Mouse (Mus musculus): Measurements from ENCODE around the gene Itpk1. TPM values are rescaled to one million over a fixed set of nuclear protein-coding genes. Genes with fewer than 3 reads are reported as not detected.

Itpk1 gene
- total RNA-seq, 2 experiments from 2014 or later, result 66.6 to 76.8 TPM

- H3K27ac ChIP-seq, result no peak overlapping the region
- DNase-seq (ENCODE audit: low spot score in 2 of 2), result no peak
- no peak overlapping the region for H3K4me3 ChIP-seq
- no peak for TF ChIP-seq CTCF (conservative IDR thresholded peaks at IDR 0.05)
Measured at GRCm38 (mm10) chr12:102619908-102620307, 84.8 kb downstream of the Itpk1 start.

- no peak for TF ChIP-seq CTCF (conservative IDR thresholded peaks at IDR 0.05)
- peak overlapping the region; percentile 11; the same call in 1 of the 2 replicates for H3K27ac ChIP-seq
- DNase-seq (ENCODE audit: low spot score in 2 of 2), result no peak
- no peak overlapping the region for H3K4me3 ChIP-seq
Measured at GRCm38 (mm10) chr12:102618085-102618484, 86.6 kb downstream of the Itpk1 start.

GRCm38 (mm10) chr12:102616843-102617519, 87.7 kb downstream of the Itpk1 start:
- H3K4me3 ChIP-seq, result no peak overlapping the region
- H3K27ac ChIP-seq, result peak overlapping the region; percentile 28; the same call in 1 of the 2 replicates
- DNase-seq (ENCODE audit: low spot score in 2 of 2), result no peak
- TF ChIP-seq CTCF (conservative IDR thresholded peaks at IDR 0.05), result peak; percentile 68

- no peak for TF ChIP-seq CTCF (conservative IDR thresholded peaks at IDR 0.05)
Measured at GRCm38 (mm10) chr12:102616201-102616600, 88.5 kb downstream of the Itpk1 start.

GRCm38 (mm10) chr12:102613411-102613810, 91.3 kb downstream of the Itpk1 start:
- no peak overlapping the region for H3K4me3 ChIP-seq
- H3K27ac ChIP-seq, result no peak overlapping the region
- DNase-seq (ENCODE audit: low spot score in 2 of 2), result no peak
- no peak for TF ChIP-seq CTCF (conservative IDR thresholded peaks at IDR 0.05)

More at GRCm38 (mm10) chr12:102616201-102616600, 88.5 kb downstream of the Itpk1 start:
- H3K27ac ChIP-seq, result no peak overlapping the region
- no peak for DNase-seq (ENCODE audit: low spot score in 2 of 2)
- no peak overlapping the region for H3K4me3 ChIP-seq

GRCm38 (mm10) chr12:102612431-102612830, 92.3 kb downstream of the Itpk1 start:
- no peak for TF ChIP-seq CTCF (conservative IDR thresholded peaks at IDR 0.05)
- Histone ChIP-seq H3K27ac (no peak overlapping the region), H3K4me3 (no peak overlapping the region)
- DNase-seq (ENCODE audit: low spot score in 2 of 2), result no peak

GRCm38 (mm10) chr12:102610927-102611326, 93.8 kb downstream of the Itpk1 start:
- no peak overlapping the region for H3K4me3 ChIP-seq
- TF ChIP-seq CTCF (conservative IDR thresholded peaks at IDR 0.05), result no peak
- DNase-seq (ENCODE audit: low spot score in 2 of 2), result no peak
- no peak overlapping the region for H3K27ac ChIP-seq

- TF ChIP-seq CTCF (conservative IDR thresholded peaks at IDR 0.05), result no peak
- no peak for DNase-seq (ENCODE audit: low spot score in 2 of 2)
- H3K4me3 ChIP-seq, result no peak overlapping the region
- no peak overlapping the region for H3K27ac ChIP-seq
Measured at GRCm38 (mm10) chr12:102607808-102608517, 96.8 kb downstream of the Itpk1 start.

GRCm38 (mm10) chr12:102607066-102607465, 97.7 kb downstream of the Itpk1 start:
- Histone ChIP-seq H3K27ac (no peak overlapping the region), H3K4me3 (no peak overlapping the region)
- no peak for TF ChIP-seq CTCF (conservative IDR thresholded peaks at IDR 0.05)
- DNase-seq (ENCODE audit: low spot score in 2 of 2), result no peak

GRCm38 (mm10) chr12:102605607-102606006, 99.1 kb downstream of the Itpk1 start:
- H3K4me3 ChIP-seq, result no peak overlapping the region
- no peak for TF ChIP-seq CTCF (conservative IDR thresholded peaks at IDR 0.05)
- H3K27ac ChIP-seq, result no peak overlapping the region
- DNase-seq (ENCODE audit: low spot score in 2 of 2), result no peak

GRCm38 (mm10) chr12:102602255-102603041, 102.3 kb downstream of the Itpk1 start:
- TF ChIP-seq CTCF (conservative IDR thresholded peaks at IDR 0.05), result no peak
- Histone ChIP-seq H3K27ac (peak overlapping the region; percentile 48; the same call in 1 of the 2 replicates), H3K4me3 (no peak overlapping the region)
- no peak for DNase-seq (ENCODE audit: low spot score in 2 of 2)

- no peak for DNase-seq (ENCODE audit: low spot score in 2 of 2)
- Histone ChIP-seq H3K4me3 (no peak overlapping the region), H3K27ac (0 out of 2 replicates have a peak overlapping the region, but pooled peaks have one; percentile 48)
- no peak for TF ChIP-seq CTCF (conservative IDR thresholded peaks at IDR 0.05)
Measured at GRCm38 (mm10) chr12:102601847-102602246, 102.9 kb downstream of the Itpk1 start.

GRCm38 (mm10) chr12:102600345-102600744, 104.4 kb downstream of the Itpk1 start:
- Histone ChIP-seq H3K27ac (0 out of 2 replicates have a peak overlapping the region, but pooled peaks have one; percentile 23), H3K4me3 (no peak overlapping the region)
- no peak for TF ChIP-seq CTCF (conservative IDR thresholded peaks at IDR 0.05)
- no peak for DNase-seq (ENCODE audit: low spot score in 2 of 2)
